Mouse (Mus musculus) left cerebral cortex, postnatal 36 days (tissue): ENCODE results near the gene Etfa. TPM values are rescaled to one million over a fixed set of nuclear protein-coding genes. Genes with fewer than 3 reads are reported as not detected.
A peak's percentile ranks its signal among the peaks of the same experiment; 100 is the strongest.

Experiments
- DNase-seq, 2 experiments: peaks; one replicate each; pipeline ENCODE4 v3.0.0; 2021 to 2022; ENCODE audit warnings: low spot score in 2 of 2, mixed read lengths in 1 of 2
- intact Hi-C: fragments of 180-260 bp; cut with DNase I; formaldehyde crosslinking; loops from one replicate; pipeline ENCODE4 v1.15.1; 2025
- total RNA-seq, 2 experiments: library from RNA; stranded (reverse); gene quantifications; 2 replicates each; pipeline ENCODE4 v1.2.3; 2021

Gene Etfa
- 10 to 100 TPM; 38.7 to 44.6 TPM for total RNA-seq

DNA sequence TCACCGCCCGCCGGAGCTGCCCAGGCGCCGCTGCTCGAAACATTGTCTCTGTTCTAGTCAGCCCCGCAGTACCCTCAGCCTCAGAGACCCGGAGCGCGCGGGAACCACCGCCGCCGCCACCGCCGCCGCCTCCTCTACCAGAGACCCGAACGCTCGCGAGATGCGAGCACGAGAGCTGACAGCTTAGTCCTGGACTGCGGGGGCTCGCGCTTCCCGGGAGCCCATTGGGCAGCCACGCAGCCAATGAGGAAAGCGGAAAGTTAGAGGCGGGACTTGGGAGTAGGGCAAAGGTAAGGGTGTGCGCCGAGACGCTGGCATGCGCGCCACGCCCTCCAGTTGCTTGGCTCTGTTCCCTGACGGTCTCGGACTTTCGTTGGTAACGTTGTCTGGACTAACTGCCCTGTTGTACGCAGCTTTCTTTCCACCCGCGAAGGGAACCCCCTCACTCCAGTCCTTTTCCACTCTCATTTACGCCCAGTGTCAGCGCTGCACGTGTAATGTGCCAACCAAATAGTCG lies at the start of gene Etfa:
Etfa (minus strand) TSS at position 217 of the 517 bp plus-strand sequence.
- peak; percentile 94 for DNase-seq
- intact Hi-C loops, result loop anchor here (2.0 kb wide), 1 partner anchor 31 kb away; no protein-coding TSS in a partner anchor

DNA sequence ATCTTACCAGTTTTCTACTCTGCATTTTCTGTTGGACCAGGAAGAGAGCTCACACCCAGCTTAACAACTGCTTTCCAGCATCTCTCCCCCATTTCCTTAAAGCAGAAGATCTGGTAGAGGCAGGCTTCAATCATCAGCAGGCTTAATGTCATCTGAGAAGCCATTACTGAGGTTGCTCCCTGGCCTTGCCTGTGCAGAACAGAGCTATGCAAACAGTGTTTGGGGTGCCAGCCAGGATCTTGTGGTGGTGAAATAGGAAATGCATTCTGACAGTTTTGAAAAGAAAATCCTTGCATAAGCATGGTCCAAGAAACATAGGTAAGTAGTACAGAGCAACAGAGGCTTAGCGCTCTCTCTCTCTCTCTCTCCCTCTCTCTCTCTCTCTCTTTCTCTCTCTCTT lies 48.9 kb upstream of the Etfa start:
- DNase-seq, result no peak
- intact Hi-C loops, result no loop called here

DNA sequence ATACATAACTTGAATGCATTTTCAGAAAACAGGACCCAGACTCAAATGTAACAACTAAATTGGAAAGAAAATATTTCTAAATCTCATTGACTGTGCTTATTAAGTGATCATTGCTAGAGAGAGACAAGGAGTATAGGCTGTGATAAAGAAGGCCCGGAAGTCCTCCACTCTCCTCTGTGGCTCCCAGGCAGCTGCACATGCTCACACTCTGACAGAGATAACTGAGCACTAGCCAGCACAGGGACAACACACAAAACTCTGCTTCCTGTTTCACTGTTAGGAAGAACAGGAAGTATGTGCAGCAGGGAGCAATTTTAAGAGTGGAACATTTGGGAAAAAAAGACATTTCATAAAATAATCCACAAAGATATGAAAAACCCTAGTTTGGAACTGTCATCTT lies 42.9 kb upstream of the Etfa start:
- DNase-seq, result no peak

DNA sequence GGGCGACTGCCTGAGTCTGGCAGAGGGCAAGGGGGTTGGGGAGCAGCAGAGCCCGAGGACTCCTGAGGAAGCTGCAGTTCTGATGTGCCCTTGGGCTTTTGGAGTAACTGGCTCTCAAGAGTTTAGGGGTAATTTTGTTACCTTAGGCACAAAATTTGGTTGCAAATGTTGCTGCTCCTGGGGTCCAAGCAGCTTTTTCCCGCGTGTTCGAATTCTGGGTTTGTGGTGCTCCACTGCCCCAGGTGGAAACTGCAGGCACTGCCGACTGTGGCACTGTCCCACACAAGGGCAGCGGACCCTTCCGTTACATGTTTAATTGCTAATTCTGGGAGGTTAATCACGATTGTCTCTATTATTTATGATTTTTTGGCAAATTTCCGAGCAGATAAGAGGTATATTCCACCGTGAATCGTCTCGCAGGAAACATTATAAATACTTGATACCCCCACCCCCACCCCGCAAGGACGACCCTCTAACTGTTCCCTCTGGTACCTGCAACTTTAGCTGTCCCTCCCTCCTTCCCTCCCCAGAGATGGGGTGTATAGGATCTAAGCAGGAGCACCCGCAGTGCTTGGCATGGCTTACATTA lies 37.4 kb upstream of the Etfa start:
- no peak for DNase-seq
- intact Hi-C loops, result no loop called here

More for the DNA sequence above, 42.9 kb upstream of the Etfa start:
- intact Hi-C loops, result no loop called here

DNA sequence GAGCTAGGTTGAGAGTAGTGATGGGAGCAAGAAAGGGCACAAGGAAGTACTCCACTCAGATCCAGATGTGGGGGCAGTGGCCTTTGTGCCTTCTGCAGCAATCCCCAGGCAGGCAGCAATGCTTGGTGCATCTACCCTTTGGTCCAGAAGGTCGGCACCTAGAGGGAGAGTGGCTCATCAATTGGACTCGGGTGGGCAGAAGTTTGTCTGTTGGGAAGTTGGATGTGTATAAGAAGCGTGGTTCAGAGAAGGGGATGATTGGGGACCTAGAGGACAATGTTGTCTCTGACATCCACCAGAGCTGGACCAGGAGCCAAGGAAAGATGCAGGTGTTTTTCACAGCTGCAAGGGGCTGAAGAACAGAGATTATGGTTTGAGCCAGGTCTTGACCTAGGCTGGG lies 36.8 kb upstream of the Etfa start:
- intact Hi-C loops, result no loop called here
- no peak for DNase-seq

DNA sequence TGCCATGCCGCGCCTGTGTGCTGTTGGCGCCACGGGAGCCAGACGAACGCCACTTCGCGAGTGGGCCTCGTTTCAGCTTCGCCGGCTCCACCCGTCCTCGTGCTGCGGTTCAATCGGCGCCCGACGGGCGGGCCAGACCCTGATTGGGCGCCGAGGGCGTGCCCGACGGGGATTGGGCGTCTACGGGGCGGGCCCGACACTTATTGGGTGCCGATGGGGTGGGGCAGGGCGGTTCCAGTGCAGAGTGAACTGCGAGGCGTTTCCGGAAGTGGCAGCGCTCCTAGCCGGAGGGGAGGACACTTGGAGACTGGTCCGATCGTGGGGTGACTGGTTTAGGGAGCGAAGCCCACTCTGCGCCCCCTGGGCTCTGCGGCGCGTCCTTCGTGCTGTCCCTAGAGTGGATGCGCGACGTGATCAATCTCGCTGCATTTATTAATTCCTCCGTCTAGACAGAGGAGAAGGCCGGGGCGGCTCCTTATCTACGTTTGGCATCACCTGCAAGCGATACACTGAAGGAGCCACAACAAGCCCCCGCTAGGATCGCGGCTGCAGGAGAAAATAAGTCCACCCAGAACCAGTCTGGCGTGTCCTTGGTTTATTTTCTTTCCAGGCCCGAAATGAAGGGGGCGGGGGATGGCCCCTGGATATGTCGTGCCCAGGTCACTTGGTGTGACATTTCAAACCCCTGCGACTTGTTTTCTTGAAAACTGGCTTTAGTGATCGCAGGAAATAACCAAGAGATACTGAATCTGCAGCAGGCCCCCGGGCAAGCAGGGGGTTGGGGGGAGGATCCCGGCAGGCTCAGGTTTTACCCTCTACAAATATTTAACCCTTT lies 34.4 kb upstream of the Etfa start:
- DNase-seq, result peak in 1 of 2 experiments; percentile 5
- intact Hi-C loops, result no loop called here

DNA sequence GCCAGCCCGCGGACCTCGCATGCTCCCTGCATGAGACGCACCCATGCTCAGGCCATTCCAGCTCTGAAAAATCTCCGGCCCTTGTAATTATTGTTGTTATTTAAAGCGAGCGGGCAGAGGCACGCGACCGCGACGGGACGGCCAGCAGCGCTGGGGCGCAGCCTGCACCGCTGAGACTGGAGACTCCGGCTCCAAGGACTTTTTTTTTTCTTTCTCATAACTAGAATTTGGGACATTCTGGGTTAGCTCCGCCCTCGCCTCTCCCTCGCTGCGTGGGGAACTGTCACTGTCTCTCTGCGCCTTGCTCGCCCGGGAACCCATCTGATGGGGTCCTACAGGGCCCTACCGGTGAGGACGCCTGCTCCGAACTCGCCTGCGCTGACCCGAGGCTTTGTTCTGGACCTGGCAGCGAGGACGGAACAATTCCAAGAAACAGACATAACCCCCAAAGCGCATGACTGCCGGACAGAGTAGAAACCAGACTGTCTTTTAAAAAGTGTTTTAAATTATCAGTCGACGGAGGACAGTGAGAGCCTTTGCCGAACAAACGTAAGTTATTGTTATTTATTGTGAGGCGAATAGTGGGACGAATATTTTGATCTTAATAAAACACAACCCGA lies 33.6 kb upstream of the Etfa start:
- intact Hi-C loops, result no loop called here
- peak in 1 of 2 experiments; percentile 5 for DNase-seq

DNA sequence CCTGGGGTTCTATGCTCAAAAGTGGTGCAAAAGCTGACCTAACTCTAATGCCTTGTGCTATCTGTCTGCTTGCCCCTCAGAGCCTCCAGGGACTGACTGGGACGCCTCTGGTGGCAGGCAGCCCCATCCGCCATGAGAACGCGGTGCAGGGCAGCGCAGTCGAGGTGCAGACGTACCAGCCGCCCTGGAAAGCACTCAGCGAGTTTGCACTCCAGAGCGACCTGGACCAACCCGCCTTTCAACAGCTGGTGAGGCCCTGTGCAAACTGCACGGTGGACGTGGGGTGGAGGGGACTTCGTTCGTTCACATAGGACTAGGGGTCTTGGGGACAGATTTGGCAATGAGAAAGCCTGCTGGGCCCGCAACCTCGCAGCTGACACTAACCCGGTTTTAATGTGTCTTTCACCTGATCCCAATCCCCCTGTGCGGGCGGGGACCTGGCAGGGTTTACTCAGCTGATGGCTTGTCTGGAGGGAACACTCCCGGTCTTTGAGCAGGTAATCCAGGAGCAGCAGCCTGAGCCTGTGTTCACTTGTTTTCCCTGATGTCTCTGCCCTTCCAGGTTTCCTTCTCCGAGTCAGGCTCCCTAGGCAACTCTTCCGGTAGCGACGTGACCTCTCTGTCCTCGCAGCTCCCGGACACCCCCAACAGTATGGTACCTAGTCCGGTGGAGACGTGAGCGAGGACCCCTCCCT lies 33.0 kb upstream of the Etfa start:
- peak; percentile 26 to 39 for DNase-seq
- intact Hi-C loops, result no loop called here

DNA sequence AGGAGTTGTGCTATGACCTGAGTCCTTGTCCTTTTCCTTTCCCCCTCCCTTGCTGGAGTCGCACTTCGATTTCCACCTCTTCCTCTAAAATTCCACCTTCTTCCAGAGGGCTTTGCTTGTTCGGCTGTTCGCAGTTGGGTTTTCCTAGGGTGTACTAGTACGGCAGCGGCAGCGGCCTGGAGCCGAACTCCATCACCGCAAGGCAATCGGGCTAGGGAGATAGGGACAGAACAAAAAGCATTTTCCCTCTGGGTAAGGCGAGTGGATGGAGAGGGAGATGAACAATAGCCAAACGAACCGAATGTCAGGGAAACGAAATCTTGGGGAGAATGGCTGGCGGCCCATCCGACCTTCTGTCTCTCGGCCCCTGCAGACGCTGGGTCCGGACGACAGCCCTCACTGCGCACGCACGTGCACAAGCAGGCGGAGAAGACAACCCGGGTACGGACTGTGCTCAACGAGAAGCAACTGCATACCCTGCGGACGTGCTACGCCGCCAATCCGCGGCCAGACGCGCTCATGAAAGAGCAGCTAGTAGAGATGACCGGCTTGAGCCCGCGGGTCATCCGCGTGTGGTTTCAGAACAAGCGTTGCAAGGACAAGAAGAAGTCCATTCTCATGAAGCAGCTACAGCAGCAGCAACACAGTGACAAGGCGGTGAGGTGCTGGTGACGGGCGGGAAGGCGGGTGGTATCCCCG lies 31.8 kb upstream of the Etfa start:
- intact Hi-C loops, result loop anchor here (2.0 kb wide), 1 partner anchor 31 kb away; the partner anchor contains the start of gene Etfa
- peak; percentile 56 to 57 for DNase-seq

DNA sequence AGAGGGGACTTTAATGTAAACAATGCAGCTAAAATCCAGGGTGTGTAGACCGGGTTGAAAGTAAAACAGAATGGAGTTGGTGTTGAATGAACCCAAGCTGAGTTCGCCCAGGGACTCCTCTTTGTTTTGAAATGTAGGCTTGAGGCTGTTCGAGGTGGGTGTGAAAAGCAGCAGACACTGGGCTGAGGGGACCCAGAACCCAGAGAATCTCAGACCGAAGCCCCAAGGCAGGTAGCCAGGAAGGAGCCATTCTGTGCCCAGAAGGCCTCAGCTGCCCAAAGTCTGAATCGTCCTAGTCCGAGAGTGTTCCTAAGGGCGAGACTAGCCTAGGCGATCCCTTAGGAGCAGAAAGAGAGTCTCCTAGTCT lies 31.3 kb upstream of the Etfa start:
- DNase-seq, result peak in 1 of 2 experiments; percentile 8
- intact Hi-C loops, result loop anchor here (2.0 kb wide), 1 partner anchor 31 kb away; the partner anchor contains the start of gene Etfa

DNA sequence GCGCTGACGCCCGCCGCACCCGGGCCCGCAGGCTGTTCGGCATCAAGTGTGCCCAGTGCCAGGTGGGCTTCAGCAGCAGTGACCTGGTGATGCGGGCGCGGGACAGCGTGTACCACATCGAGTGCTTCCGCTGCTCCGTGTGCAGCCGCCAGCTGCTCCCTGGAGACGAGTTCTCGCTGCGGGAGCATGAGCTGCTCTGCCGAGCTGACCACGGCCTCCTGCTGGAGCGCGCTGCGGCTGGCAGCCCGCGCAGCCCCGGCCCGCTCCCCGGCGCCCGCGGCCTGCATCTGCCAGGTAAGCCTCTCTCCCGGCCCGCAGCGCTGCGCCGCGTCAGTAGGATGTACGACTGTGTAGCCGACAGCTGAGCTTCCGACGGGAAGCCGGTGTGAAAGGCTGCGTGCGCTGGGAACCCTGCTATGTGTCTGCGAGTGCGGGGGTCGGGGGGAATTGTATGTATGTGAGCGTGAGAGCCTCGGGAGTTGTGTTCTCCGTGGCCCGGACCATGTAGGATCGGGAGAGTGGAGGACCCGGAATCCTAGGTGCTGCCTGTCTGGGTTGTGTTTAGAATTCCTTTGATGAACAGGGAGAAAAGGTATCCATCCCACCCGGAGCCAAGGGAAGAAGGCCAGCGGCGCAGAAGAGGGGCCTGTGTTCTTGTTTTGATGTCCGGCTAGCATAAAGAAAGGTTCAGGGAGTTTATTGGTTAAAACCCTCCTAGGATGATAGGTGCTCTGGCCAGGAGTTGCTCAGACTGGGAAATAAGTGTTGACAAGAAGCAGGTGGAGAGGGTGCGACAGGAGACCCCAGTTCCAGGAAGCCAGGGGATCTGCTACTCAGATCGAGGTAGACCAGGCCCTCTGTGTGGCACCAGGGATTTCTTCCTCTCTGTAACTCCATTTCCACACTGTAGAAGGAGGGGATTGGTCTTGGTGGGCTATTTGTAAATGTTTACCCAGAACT lies 30.6 kb upstream of the Etfa start:
- no peak for DNase-seq
- intact Hi-C loops, result loop anchor here (2.0 kb wide), 1 partner anchor 30 kb away; the partner anchor contains the start of gene Etfa

DNA sequence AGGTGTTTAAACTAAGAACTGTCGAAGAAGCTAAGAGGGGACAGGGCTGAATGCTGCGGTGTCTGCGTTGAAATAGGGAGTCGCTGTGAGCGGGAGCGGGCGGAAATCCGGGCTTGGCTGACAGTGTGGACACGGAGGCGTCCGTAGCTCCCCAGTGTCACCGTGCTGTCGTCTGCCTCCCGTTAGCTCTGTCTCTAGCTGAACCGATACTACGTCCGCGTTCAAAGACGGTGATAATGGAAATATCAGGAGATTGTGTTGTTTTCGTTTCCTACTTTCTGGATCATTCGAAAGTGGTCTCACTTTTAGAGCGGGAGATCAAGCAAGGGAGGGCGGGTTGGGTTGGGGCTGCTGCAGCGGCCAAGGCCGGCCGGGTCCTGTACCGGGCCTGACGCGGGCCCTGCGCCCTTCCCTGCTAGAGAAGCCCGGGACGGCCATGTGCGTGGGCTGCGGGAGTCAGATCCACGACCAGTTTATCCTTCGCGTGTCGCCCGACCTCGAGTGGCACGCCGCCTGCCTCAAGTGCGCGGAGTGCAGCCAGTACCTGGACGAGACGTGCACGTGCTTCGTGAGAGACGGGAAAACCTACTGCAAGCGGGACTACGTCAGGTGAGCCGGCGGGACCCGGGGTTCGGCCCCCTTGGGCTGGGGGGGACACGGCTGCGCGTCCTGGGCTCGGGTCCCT lies 29.8 kb upstream of the Etfa start:
- intact Hi-C loops, result loop anchor here (2.0 kb wide), 1 partner anchor 29 kb away; the partner anchor contains the start of gene Etfa
- DNase-seq, result peak; percentile 21 to 30

DNA sequence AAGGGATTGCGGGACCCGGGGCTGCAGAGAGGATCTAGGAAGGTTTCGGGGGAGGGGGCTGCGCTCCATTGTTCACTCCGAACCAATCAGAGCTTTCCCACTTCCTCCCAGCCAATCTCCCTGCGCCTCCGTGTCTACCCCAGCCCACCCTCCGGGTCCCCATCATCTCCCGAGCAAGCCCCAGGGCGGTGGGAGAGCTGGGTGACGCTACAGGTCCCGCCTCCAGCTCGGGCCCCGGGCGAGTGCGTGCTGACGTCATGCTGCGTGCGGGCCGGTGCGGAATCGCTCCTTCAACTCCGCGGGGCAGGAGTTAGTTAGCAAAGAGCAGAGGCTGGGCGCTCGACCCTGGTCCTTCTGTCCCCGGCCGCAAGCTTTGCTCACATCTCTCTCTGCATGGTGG lies 28.8 kb upstream of the Etfa start:
- intact Hi-C loops, result no loop called here
- DNase-seq, result peak in 1 of 2 experiments; percentile 9

DNA sequence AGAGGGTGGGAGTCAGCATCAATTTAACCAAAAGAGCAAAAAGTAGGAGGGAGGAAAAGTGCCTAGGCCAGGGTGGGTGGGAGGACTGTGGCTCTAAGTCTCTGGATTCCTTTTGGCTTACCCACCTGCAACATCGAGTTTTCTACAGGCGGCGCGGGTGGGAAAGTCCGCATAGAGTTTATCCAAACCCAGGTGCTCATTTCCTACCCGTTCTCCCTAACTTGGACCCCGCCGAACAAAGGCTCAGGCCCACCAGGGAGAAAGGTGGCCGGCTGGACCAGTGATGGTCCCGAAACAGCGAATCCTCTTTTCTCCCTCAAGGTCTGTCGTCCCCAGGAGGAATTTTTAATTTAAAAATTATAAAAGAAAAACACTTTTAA lies 28.3 kb upstream of the Etfa start:
- peak in 1 of 2 experiments; percentile 7 for DNase-seq
- intact Hi-C loops, result no loop called here

DNA sequence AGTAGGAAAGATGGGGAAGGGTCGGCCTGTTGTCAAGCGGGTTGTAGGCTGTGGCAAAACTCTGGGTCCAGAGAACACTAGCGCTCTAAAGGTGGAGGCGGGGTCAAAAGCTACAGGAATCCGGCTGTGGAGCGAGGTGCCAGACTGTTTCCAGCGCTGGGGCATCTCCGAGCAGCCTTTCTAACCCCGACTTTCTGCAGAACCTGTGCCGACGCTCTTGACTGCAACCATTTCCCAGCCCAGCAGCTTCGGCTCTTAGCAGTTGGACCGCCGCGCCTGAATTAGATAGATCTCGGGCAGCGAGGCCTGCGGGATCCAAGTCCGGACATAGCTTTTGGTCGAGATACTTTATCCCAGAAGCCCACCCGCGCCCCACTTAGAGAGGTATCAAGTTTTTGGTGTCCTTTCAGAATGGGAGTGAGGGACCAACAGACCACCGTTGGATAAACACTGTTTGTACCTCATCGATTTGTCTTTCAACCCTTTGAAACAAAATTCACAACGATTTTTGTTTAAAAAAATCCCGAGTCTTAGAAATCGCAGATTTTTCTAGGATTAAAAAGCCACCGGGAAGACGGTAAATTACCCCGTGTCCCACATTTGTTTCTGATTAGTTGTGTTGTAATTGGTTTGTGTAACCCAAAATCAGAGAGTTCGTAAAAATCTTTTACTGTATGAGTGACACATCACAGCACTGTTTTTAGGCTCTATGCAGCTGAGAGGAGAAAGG lies 27.8 kb upstream of the Etfa start:
- intact Hi-C loops, result no loop called here

DNA sequence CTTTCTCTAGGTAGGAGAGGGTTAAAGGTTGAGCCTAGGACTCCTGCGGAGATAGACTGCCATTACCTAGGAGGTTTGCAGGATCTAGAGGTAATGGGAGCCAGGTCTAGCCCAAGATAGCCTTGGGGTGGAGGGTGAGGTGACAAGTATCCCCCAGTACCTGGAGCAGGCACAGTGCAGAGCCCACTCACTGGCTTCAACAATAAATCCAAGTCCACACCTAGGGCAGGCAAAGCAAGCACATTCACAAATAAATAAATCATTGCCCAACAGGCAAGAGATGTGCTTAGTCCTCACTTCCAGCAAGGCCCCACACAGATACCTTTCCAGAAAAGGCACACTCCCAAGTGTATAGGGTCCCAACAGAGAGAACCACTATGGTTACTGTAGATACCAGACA lies 27.0 kb upstream of the Etfa start:
- no peak for DNase-seq
- intact Hi-C loops, result no loop called here

More for the DNA sequence above, 27.8 kb upstream of the Etfa start:
- DNase-seq, result peak in 1 of 2 experiments; percentile 10

DNA sequence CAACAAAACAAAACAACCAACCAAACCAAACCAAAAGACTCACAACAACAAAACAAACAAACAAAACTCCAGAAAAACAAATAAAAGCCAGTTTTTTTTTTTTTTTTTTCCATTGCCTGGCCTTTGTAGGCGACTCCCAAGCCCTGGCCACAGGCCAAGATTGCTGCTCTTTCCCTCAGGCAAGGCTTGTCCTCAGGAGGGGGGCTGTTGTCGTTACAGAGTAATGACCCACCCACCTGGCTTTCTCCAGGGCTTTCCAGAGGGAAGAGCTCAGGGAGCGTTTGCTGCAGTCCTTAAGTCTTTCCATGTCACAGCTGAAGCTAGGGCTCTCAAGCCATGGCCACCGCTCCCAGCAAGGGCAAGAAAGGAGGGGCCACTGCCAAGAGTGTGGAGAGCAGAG lies 26.3 kb upstream of the Etfa start, which contains the start of gene Isl2:
Isl2 (plus strand) TSS at position 296 of the 400 bp plus-strand sequence.
- intact Hi-C loops, result no loop called here

More for the DNA sequence above, 26.3 kb upstream of the Etfa start, which contains the start of gene Isl2:
- DNase-seq, result no peak
